Mouse (Mus musculus): ENCODE data around the gene Tyw3.
A peak's percentile ranks its signal among the peaks of the same experiment; 100 is the strongest.
"Not testable (repeated sequence)": the region's sequence is repeated elsewhere in the genome, so short reads cannot be mapped to it uniquely, and the experiment has no call there.

Tyw3 gene

GRCm38 (mm10) chr3:154596934-154597554, at the start of gene Tyw3:
Gene Tyw3 (minus strand): TSS chr3:154597104.
- DNase-seq = peak; percentile 97

GRCm38 (mm10) chr3:154633091-154633490, 36.2 kb upstream of the Tyw3 start:
- DNase-seq = no peak

- not testable (repeated sequence) for DNase-seq
Observed at GRCm38 (mm10) chr3:154631281-154631680, 34.4 kb upstream of the Tyw3 start.

- DNase-seq = no peak
Observed at GRCm38 (mm10) chr3:154628284-154628683, 31.4 kb upstream of the Tyw3 start.

GRCm38 (mm10) chr3:154616106-154616505, 19.2 kb upstream of the Tyw3 start:
- no peak for DNase-seq

- no peak for DNase-seq
Observed at GRCm38 (mm10) chr3:154615304-154615703, 18.4 kb upstream of the Tyw3 start.

GRCm38 (mm10) chr3:154614771-154615170, 17.9 kb upstream of the Tyw3 start:
- no peak for DNase-seq

- DNase-seq = no peak
Observed at GRCm38 (mm10) chr3:154611888-154612287, 15.0 kb upstream of the Tyw3 start.

- DNase-seq = no peak
Observed at GRCm38 (mm10) chr3:154607896-154608295, 11.0 kb upstream of the Tyw3 start.

- DNase-seq = no peak
Observed at GRCm38 (mm10) chr3:154604871-154605270, 8.0 kb upstream of the Tyw3 start.

- DNase-seq = no peak
Observed at GRCm38 (mm10) chr3:154602141-154602540, 5.2 kb upstream of the Tyw3 start.

GRCm38 (mm10) chr3:154597561-154597960, 657 bp upstream of the Tyw3 start:
- DNase-seq = peak; percentile 76

GRCm38 (mm10) chr3:154596488-154596933, 393 bp downstream of the Tyw3 start, which contains the start of gene Cryz:
Gene Cryz (plus strand): TSS chr3:154596711.
- peak; percentile 93 for DNase-seq

- peak; percentile 64 for DNase-seq
Observed at GRCm38 (mm10) chr3:154594156-154594555, 2.7 kb downstream of the Tyw3 start.

- no peak for DNase-seq
Observed at GRCm38 (mm10) chr3:154593596-154593995, 3.3 kb downstream of the Tyw3 start.

- no peak for DNase-seq
Observed at GRCm38 (mm10) chr3:154591621-154592020, 5.3 kb downstream of the Tyw3 start.

GRCm38 (mm10) chr3:154590971-154591370, 5.9 kb downstream of the Tyw3 start:
- no peak for DNase-seq

- peak; percentile 42 for DNase-seq
Observed at GRCm38 (mm10) chr3:154584351-154584750, 12.6 kb downstream of the Tyw3 start.

GRCm38 (mm10) chr3:154577895-154578294, 19.0 kb downstream of the Tyw3 start:
- no peak for DNase-seq

GRCm38 (mm10) chr3:154573666-154574065, 23.2 kb downstream of the Tyw3 start:
- no peak for DNase-seq

GRCm38 (mm10) chr3:154572341-154572972, 24.4 kb downstream of the Tyw3 start:
- peak; percentile 70 for DNase-seq

GRCm38 (mm10) chr3:154570786-154571185, 26.1 kb downstream of the Tyw3 start:
- DNase-seq = no peak

GRCm38 (mm10) chr3:154570029-154570575, 26.8 kb downstream of the Tyw3 start:
- DNase-seq = no peak

- DNase-seq = no peak
Observed at GRCm38 (mm10) chr3:154565437-154565836, 31.5 kb downstream of the Tyw3 start.

All from kidney, postnatal 14 days (tissue).